Mouse (Mus musculus) limb, embryonic 11.5 days (tissue): Measurements from ENCODE around the gene Dpp6. TPM values are rescaled to one million over a fixed set of nuclear protein-coding genes. Genes with fewer than 3 reads are reported as not detected.

ENCODE experiments used
- ATAC-seq: fragments of 200-750 bp; cut with Nextera tagmentation; 2 replicates; pipeline ENCODE4 v1.8.0; 2017; ENCODE audit warnings: low read depth; ENCODE audit not compliant: insufficient number of reproducible peaks, low FRiP score, low TSS enrichment
- DNase-seq: peaks from one replicate; pipeline ENCODE4 v3.0.0-alpha.2; 2015; ENCODE audit warnings: low spot score
- H3K27ac ChIP-seq: fragments of 300-500 bp; sonication (generic); replicated peaks from 2 replicates; pipeline ENCODE4 v1.5.1; 2014; ENCODE audit warnings: low read depth, mild to moderate bottlenecking, low read length
- H3K27me3 ChIP-seq: fragments of 300-500 bp; sonication (generic); 2 replicates; pipeline ENCODE4 v1.6.1; 2014; ENCODE audit warnings: mild to moderate bottlenecking, low read length, mixed read lengths; ENCODE audit not compliant: control insufficient read depth, insufficient read depth
- H3K36me3 ChIP-seq: fragments of 300-500 bp; sonication (generic); 2 replicates; pipeline ENCODE4 v1.6.1; 2014; ENCODE audit warnings: mild to moderate bottlenecking, low read length, moderate library complexity, mixed read lengths; ENCODE audit not compliant: control insufficient read depth, insufficient read depth
- H3K4me1 ChIP-seq: fragments of 300-500 bp; sonication (generic); 2 replicates; pipeline ENCODE4 v1.6.1; 2014; ENCODE audit warnings: low read length, mixed read lengths; ENCODE audit not compliant: control insufficient read depth, insufficient read depth
- H3K4me2 ChIP-seq: fragments of 300-500 bp; sonication (generic); 2 replicates; pipeline ENCODE4 v1.6.1; 2014; ENCODE audit warnings: low read depth, mild to moderate bottlenecking, moderate library complexity; ENCODE audit not compliant: severe bottlenecking
- H3K4me3 ChIP-seq: fragments of 300-500 bp; sonication (generic); 2 replicates; pipeline ENCODE4 v1.5.1; 2014; ENCODE audit warnings: low read depth, low read length
- H3K9ac ChIP-seq: fragments of 300-500 bp; sonication (generic); 2 replicates; pipeline ENCODE4 v1.6.1; 2014; ENCODE audit warnings: mild to moderate bottlenecking, low read length
- H3K9me3 ChIP-seq: fragments of 300-500 bp; sonication (generic); 2 replicates; pipeline ENCODE4 v1.6.1; 2016; ENCODE audit warnings: low read length; ENCODE audit not compliant: control insufficient read depth
- WGBS: fragments of 180-500 bp; shearing (Covaris S2); extraction: QIAGEN DNeasy Blood & Tissue Kit; methylation state at CpG from one replicate; pipeline ENCODE4 v1.1.7; 2014; 5-methylcytosine and 5-hydroxymethylcytosine counted together
- polyA plus RNA-seq: library from polyadenylated mRNA; unstranded; fragments of >200 nt; fragmentation: Nextera tagmentation; extraction: Ambion mirVana; gene quantifications from 2 replicates; pipeline ENCODE4 v1.2.1, GENCODE M21; 2014

The Dpp6 gene
- polyA plus RNA-seq, 1 experiment from 2014 or later, result 0.80 TPM

DNA sequence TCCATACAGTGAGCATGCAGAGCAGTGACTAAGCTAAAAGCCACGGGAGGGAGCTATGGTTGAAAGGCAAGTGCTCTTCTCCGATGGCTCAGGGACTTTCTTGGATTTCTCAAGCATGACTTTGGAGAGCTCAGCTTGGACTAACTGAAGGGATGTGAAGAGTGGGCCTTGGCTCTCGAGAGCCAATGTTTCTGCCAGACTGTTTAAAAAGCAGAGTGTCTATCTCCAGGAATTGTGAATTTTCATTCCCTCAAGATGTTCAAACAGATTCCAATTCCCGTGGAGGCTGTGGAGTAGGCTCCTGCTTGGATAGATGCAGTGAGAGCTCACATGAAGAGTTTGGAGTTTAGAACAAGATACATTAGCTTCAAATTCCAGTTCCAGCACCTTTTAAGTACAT lies 266.8 kb downstream of the Dpp6 start:
- ATAC-seq (no peak), DNase-seq (no peak)
- H3K4me1 ChIP-seq, result no peaks in the 10 kb centered on the region
- H3K4me2 ChIP-seq, result no peak overlapping the region
- no peak overlapping the region for H3K4me3 ChIP-seq
- no peaks in the 10 kb centered on the region for H3K36me3 ChIP-seq
- H3K9ac ChIP-seq, result no peak overlapping the region
- H3K9me3 ChIP-seq, result no peaks in the 10 kb centered on the region
- H3K27me3 ChIP-seq, result no peaks in the 10 kb centered on the region
- WGBS, result 79% methylated on average over 4 of the region's 4 CpGs
- no peak overlapping the region for H3K27ac ChIP-seq

- Histone ChIP-seq H3K27ac (no peak overlapping the region), H3K4me1 (no peaks in the 10 kb centered on the region), H3K9ac (no peak overlapping the region), H3K4me2 (no peak overlapping the region), H3K27me3 (no peaks in the 10 kb centered on the region), H3K9me3 (no peaks in the 10 kb centered on the region), H3K4me3 (no peak overlapping the region), H3K36me3 (no peaks in the 10 kb centered on the region)
- WGBS, result 91% methylated on average over 1 of the region's 1 CpGs
- ATAC-seq (no peak), DNase-seq (no peak)
Measured at GRCm38 (mm10) chr5:27108221-27108620, 291.2 kb downstream of the Dpp6 start.

GRCm38 (mm10) chr5:27122479-27122878 lies 305.5 kb downstream of the Dpp6 start:
- H3K36me3 ChIP-seq, result no peaks in the 10 kb centered on the region
- no peak overlapping the region for H3K9ac ChIP-seq
- H3K4me3 ChIP-seq, result no peak overlapping the region
- no peaks in the 10 kb centered on the region for H3K27me3 ChIP-seq
- 32% methylated on average over 2 of the region's 2 CpGs for WGBS
- no peaks in the 10 kb centered on the region for H3K4me1 ChIP-seq
- no peaks in the 10 kb centered on the region for H3K9me3 ChIP-seq
- DNase-seq (no peak), ATAC-seq (no peak)
- no peak overlapping the region for H3K27ac ChIP-seq
- no peak overlapping the region for H3K4me2 ChIP-seq

DNA sequence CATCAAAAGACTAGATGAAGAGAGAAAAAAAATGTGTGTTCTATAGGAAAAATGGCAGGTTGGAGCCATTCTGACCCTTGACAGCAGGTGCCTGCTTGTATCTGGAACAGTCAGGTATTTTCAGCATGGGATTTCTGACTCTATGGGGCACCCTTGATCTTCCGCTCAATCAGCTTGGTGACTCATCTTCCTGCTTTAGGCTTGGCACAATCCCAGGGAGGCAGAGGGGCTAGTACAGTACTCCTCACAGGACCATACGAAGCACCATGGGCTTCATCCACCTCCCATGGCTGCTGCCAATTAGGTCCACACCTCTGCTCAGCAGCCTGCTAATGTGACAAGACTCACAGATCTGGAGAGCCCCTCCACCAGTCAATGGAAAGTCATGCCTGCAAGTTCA lies 305.9 kb downstream of the Dpp6 start:
- ATAC-seq, result no peak
- Histone ChIP-seq H3K4me1 (no peaks in the 10 kb centered on the region), H3K4me3 (no peak overlapping the region), H3K36me3 (no peaks in the 10 kb centered on the region), H3K4me2 (no peak overlapping the region), H3K9me3 (no peaks in the 10 kb centered on the region), H3K27ac (no peak overlapping the region), H3K9ac (no peak overlapping the region), H3K27me3 (no peaks in the 10 kb centered on the region)
- DNase-seq, result no peak
- 76% methylated on average over 2 of the region's 2 CpGs for WGBS

DNA sequence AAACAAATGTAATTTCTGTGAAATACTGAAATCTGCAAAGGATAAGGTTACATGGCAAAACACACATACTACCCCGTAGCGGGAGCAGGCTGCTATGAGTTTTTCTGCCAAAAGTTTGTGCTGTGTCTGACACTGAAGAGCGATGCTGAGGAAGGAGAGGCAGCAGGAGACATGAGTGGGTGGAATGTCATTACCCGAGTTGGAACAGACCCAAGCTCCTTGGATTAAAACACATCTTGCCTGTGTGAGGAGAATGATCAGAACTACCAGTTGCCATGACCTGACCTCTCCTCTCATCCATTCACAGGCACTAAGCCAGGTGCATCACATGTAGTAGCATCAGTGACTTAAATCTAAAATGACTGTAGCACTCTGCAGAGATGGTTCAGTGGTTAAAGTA lies 309.0 kb downstream of the Dpp6 start:
- DNase-seq, result no peak
- Histone ChIP-seq H3K9ac (no peak overlapping the region), H3K4me2 (no peak overlapping the region), H3K27me3 (no peaks in the 10 kb centered on the region), H3K27ac (no peak overlapping the region), H3K9me3 (no peaks in the 10 kb centered on the region), H3K4me3 (no peak overlapping the region), H3K36me3 (no peaks in the 10 kb centered on the region), H3K4me1 (no peaks in the 10 kb centered on the region)
- no peak for ATAC-seq
- WGBS, result 83% methylated on average over 4 of the region's 4 CpGs

- no peak overlapping the region for H3K4me3 ChIP-seq
- no peak overlapping the region for H3K4me2 ChIP-seq
- no peak overlapping the region for H3K27ac ChIP-seq
- H3K36me3 ChIP-seq, result no peaks in the 10 kb centered on the region
- WGBS, result 81% methylated on average over 3 of the region's 3 CpGs
- DNase-seq (no peak), ATAC-seq (no peak)
- no peaks in the 10 kb centered on the region for H3K4me1 ChIP-seq
- H3K9ac ChIP-seq, result no peak overlapping the region
- no peaks in the 10 kb centered on the region for H3K27me3 ChIP-seq
- no peaks in the 10 kb centered on the region for H3K9me3 ChIP-seq
Measured at GRCm38 (mm10) chr5:27133196-27133595, 316.2 kb downstream of the Dpp6 start.

- Histone ChIP-seq H3K4me1 (no peaks in the 10 kb centered on the region), H3K9me3 (no peaks in the 10 kb centered on the region), H3K4me3 (no peak overlapping the region), H3K9ac (no peak overlapping the region), H3K27me3 (no peaks in the 10 kb centered on the region), H3K4me2 (no peak overlapping the region), H3K36me3 (no peaks in the 10 kb centered on the region), H3K27ac (no peak overlapping the region)
- ATAC-seq (no peak), DNase-seq (no peak)
- WGBS, result 82% methylated on average over 2 of the region's 2 CpGs
Measured at GRCm38 (mm10) chr5:27134436-27135005, 317.5 kb downstream of the Dpp6 start.

GRCm38 (mm10) chr5:27147397-27147945 lies 330.5 kb downstream of the Dpp6 start:
- Histone ChIP-seq H3K4me2 (no peak overlapping the region), H3K27me3 (no peaks in the 10 kb centered on the region), H3K9me3 (no peaks in the 10 kb centered on the region), H3K4me1 (no peaks in the 10 kb centered on the region), H3K27ac (no peak overlapping the region), H3K36me3 (no peaks in the 10 kb centered on the region), H3K4me3 (no peak overlapping the region), H3K9ac (no peak overlapping the region)
- DNase-seq, result no peak
- ATAC-seq, result no peak
- WGBS, result 81% methylated on average over 6 of the region's 6 CpGs

GRCm38 (mm10) chr5:27151017-27151416 lies 334.0 kb downstream of the Dpp6 start:
- no peak overlapping the region for H3K4me3 ChIP-seq
- H3K9ac ChIP-seq, result no peak overlapping the region
- DNase-seq, result no peak
- no peak for ATAC-seq
- H3K4me2 ChIP-seq, result no peak overlapping the region
- H3K27ac ChIP-seq, result no peak overlapping the region
- no peaks in the 10 kb centered on the region for H3K4me1 ChIP-seq
- no peaks in the 10 kb centered on the region for H3K36me3 ChIP-seq
- 93% methylated on average over 1 of the region's 1 CpGs for WGBS
- H3K9me3 ChIP-seq, result no peaks in the 10 kb centered on the region
- no peaks in the 10 kb centered on the region for H3K27me3 ChIP-seq
